21 mouse cellular contexts compared by ENCODE assay signal in the genomic region with DNA sequence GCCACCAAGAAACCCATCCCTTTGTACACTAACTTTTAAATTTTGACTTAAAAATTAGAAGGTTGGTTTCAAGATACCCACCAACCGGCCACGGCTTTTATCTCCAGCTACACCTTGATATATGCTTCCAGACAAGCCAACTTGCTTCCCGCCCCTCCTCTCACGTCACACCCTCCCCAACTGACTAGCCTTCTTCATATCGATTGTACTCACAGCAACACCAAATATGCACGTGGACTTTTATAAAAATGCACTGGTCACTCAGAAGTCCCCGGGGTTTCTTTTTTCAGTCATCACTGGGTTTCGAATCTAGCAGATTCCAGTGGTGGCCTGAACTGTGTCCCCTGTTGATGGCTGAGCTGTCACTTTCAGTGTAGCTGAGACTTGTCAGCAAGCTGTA. TPM values are rescaled to one million over a fixed set of nuclear protein-coding genes. Genes with fewer than 3 reads are reported as not detected.
DNase-seq lines count a peak whose midpoint lies in the region; ATAC-seq and TF ChIP-seq lines count a peak whose summit lies in the region.
"Had no signal": no experiment of that assay in that cellular context is flagged by ENCODE, and none has a peak within 500 bp of the region (broad histone marks: within the 10 kb centered on the region; RNA-seq: fewer than 3 reads in every experiment).

No protein-coding gene starts in this region.

- ATAC-seq in midbrain, embryonic 11.5 days (ENCODE audit: low FRiP score): no peak
- ATAC-seq in midbrain, embryonic 14.5 days (ENCODE audit: low FRiP score, low TSS enrichment): no peak
- peak; percentile 65 for ATAC-seq in liver, embryonic 15.5 days (ENCODE audit: insufficient read depth)
- no peak for ATAC-seq in kidney, embryonic 15.5 days (replicated peaks; ENCODE audit: low FRiP score)
- ATAC-seq: CD4-positive, CD25-positive, alpha-beta regulatory T cell, adult 4 months; inflammation-experienced regulatory T-cells, adult 6 months; midbrain, embryonic 15.5 days had no signal

- DNase-seq in midbrain, embryonic 11.5 days (ENCODE audit: low spot score, missing footprints): no peak
- no peak for DNase-seq in midbrain, embryonic 14.5 days
- peak; percentile 88 for DNase-seq in c-Kit-positive CD71-positive TER-119-positive erythroid progenitor cells, embryonic 14.5 days (ENCODE audit: low spot score)
- no peak for DNase-seq in layer of hippocampus, postnatal 14 days (ENCODE audit: low spot score in 2 of 2)
- DNase-seq in left cerebral cortex, adult 2 months (ENCODE audit: extremely low spot score in 1 of 2, low spot score in 2 of 2): no peak
- DNase-seq: adrenal gland, postnatal 36 days; cerebellum, adult 11-12 months; cerebellum, postnatal 36 days; heart, adult 2 months; lung, postnatal 36 days; right cerebral cortex, postnatal 14 days; thymus, adult 18-20 months had no signal

- intact Hi-C loops in left cerebral cortex, adult 2 months (cut with DNase I): loop anchor here (10.0 kb wide), 1 partner anchor 546 kb away; no protein-coding TSS in a partner anchor

- no peak overlapping the region for H3K9ac ChIP-seq in midbrain, embryonic 11.5 days (ENCODE audit: low read length)
- H3K9ac ChIP-seq in midbrain, embryonic 14.5 days (replicated peaks; ENCODE audit: low read length): no peak overlapping the region
- H3K9ac ChIP-seq in liver, embryonic 15.5 days: peak overlapping the region; percentile 88
- no peak overlapping the region for H3K9ac ChIP-seq in kidney, embryonic 15.5 days
- H3K9ac ChIP-seq: limb, embryonic 15.5 days; midbrain, embryonic 15.5 days had no signal

- H3K27me3 ChIP-seq in midbrain, embryonic 11.5 days (ENCODE audit: control insufficient read depth, insufficient read depth, low read length): no peaks in the 10 kb centered on the region
- H3K27me3 ChIP-seq in midbrain, embryonic 14.5 days (ENCODE audit: control insufficient read depth, insufficient read depth, low read length): no peaks in the 10 kb centered on the region
- H3K27me3 ChIP-seq in liver, embryonic 15.5 days: no peaks in the 10 kb centered on the region
- no peaks in the 10 kb centered on the region for H3K27me3 ChIP-seq in kidney, embryonic 15.5 days
- H3K27me3 ChIP-seq: limb, embryonic 15.5 days; midbrain, embryonic 15.5 days had no signal

- H3K4me1 ChIP-seq in midbrain, embryonic 11.5 days (ENCODE audit: control insufficient read depth, insufficient read depth, low read length): no peaks in the 10 kb centered on the region
- H3K4me1 ChIP-seq in midbrain, embryonic 14.5 days (ENCODE audit: control insufficient read depth, insufficient read depth, low read length): no peaks in the 10 kb centered on the region
- H3K4me1 ChIP-seq in liver, embryonic 15.5 days (replicated peaks): peaks cover 65% of the 10 kb centered on the region
- H3K4me1 ChIP-seq in kidney, embryonic 15.5 days: peaks cover 1% of the 10 kb centered on the region; the same call in 1 of the 2 replicates
- H3K4me1 ChIP-seq: limb, embryonic 15.5 days; midbrain, embryonic 15.5 days had no signal

- no peak overlapping the region for H3K27ac ChIP-seq in midbrain, embryonic 11.5 days (ENCODE audit: low read depth, low read length)
- H3K27ac ChIP-seq in midbrain, embryonic 14.5 days (replicated peaks; ENCODE audit: low read depth, low read length): no peak overlapping the region
- peak overlapping the region; percentile 98 for H3K27ac ChIP-seq in liver, embryonic 15.5 days (replicated peaks)
- no peak overlapping the region for H3K27ac ChIP-seq in left cerebral cortex, adult 2 months
- no peak overlapping the region for H3K27ac ChIP-seq in kidney, embryonic 15.5 days
- H3K27ac ChIP-seq: embryonic facial prominence, embryonic 10.5 days; heart, adult 2 months; layer of hippocampus, adult 2 months; limb, embryonic 15.5 days; midbrain, embryonic 15.5 days had no signal

- H3K4me2 ChIP-seq in midbrain, embryonic 11.5 days: peak overlapping the region; percentile 4; the same call in 1 of the 2 replicates
- H3K4me2 ChIP-seq in midbrain, embryonic 14.5 days (ENCODE audit: low read length): no peak overlapping the region
- peak overlapping the region; percentile 72 for H3K4me2 ChIP-seq in liver, embryonic 15.5 days
- H3K4me2 ChIP-seq in kidney, embryonic 15.5 days: no peak overlapping the region
- H3K4me2 ChIP-seq: limb, embryonic 15.5 days; midbrain, embryonic 15.5 days had no signal

- WGBS in midbrain, embryonic 11.5 days: 83% methylated on average over 8 of the region's 8 CpGs
- 86% methylated on average over 8 of the region's 8 CpGs for WGBS in midbrain, embryonic 14.5 days
- WGBS in liver, embryonic 15.5 days (ENCODE audit: insufficient replicate concordance): 23% methylated on average over 8 of the region's 8 CpGs
- 77% methylated on average over 8 of the region's 8 CpGs for WGBS in kidney, embryonic 15.5 days

- no peak overlapping the region for H3K4me3 ChIP-seq in midbrain, embryonic 11.5 days (ENCODE audit: low read depth, low read length)
- H3K4me3 ChIP-seq in midbrain, embryonic 14.5 days (replicated peaks; ENCODE audit: low read depth, low read length): no peak overlapping the region
- peak overlapping the region; percentile 76 for H3K4me3 ChIP-seq in liver, embryonic 15.5 days (replicated peaks)
- no peak overlapping the region for H3K4me3 ChIP-seq in left cerebral cortex, adult 2 months
- no peak overlapping the region for H3K4me3 ChIP-seq in kidney, embryonic 15.5 days (replicated peaks)
- H3K4me3 ChIP-seq: embryonic facial prominence, embryonic 10.5 days; heart, adult 2 months; layer of hippocampus, adult 2 months; limb, embryonic 15.5 days; midbrain, embryonic 15.5 days had no signal

- H3K9me3 ChIP-seq in midbrain, embryonic 11.5 days (ENCODE audit: control insufficient read depth, low read length): no peaks in the 10 kb centered on the region
- no peaks in the 10 kb centered on the region for H3K9me3 ChIP-seq in midbrain, embryonic 14.5 days (ENCODE audit: control insufficient read depth, low read length)
- no peaks in the 10 kb centered on the region for H3K9me3 ChIP-seq in liver, embryonic 15.5 days (replicated peaks)
- no peaks in the 10 kb centered on the region for H3K9me3 ChIP-seq in kidney, embryonic 15.5 days (replicated peaks)
- H3K9me3 ChIP-seq: embryonic facial prominence, embryonic 10.5 days; limb, embryonic 15.5 days; midbrain, embryonic 15.5 days had no signal

- TF ChIP-seq CTCF in left cerebral cortex, adult 2 months (IDR thresholded peaks at IDR 0.05): no peak

- no peaks in the 10 kb centered on the region for H3K36me3 ChIP-seq in midbrain, embryonic 11.5 days (ENCODE audit: control insufficient read depth, insufficient read depth, low read length)
- H3K36me3 ChIP-seq in midbrain, embryonic 14.5 days (ENCODE audit: control insufficient read depth, insufficient read depth, low read length): no peaks in the 10 kb centered on the region
- H3K36me3 ChIP-seq in liver, embryonic 15.5 days (replicated peaks): peaks cover 33% of the 10 kb centered on the region
- H3K36me3 ChIP-seq in kidney, embryonic 15.5 days: no peaks in the 10 kb centered on the region
- H3K36me3 ChIP-seq: embryonic facial prominence, embryonic 10.5 days; limb, embryonic 15.5 days; midbrain, embryonic 15.5 days had no signal

RNA-seq across cellular contexts. Expression of a gene that starts 0.8 kb away (rescaled TPM):
- 7.7 and 9.3 TPM in 2 replicates for polyA plus RNA-seq in midbrain, embryonic 11.5 days (2014; fragmentation: Nextera tagmentation; extraction: Ambion mirVana)
- polyA plus RNA-seq in midbrain, embryonic 14.5 days (2014; fragmentation: Nextera tagmentation; extraction: Ambion mirVana): 0.24 and 0.63 TPM in 2 replicates
- polyA plus RNA-seq in liver, embryonic 15.5 days (2015; fragmentation: Nextera tagmentation; extraction: Ambion mirVana): 386 and 428 TPM in 2 replicates
- total RNA-seq in layer of hippocampus, postnatal 14 days (2021): under 1 TPM; 0.28 to 0.31 TPM
- under 1 TPM; 0.40 to 0.54 TPM for total RNA-seq in left cerebral cortex, adult 2 months (2021)
- 2.9 and 6.3 TPM in 2 replicates for polyA plus RNA-seq in kidney, embryonic 15.5 days (2015; fragmentation: Nextera tagmentation; extraction: Ambion mirVana)
- polyA plus RNA-seq: CD4-positive, CD25-positive, alpha-beta regulatory T cell, adult 4 months had no signal

RNA-seq across cellular contexts. Expression of a gene that starts 4.5 kb away (rescaled TPM):
- polyA plus RNA-seq in midbrain, embryonic 11.5 days (2014; fragmentation: Nextera tagmentation; extraction: Ambion mirVana): 173 and 179 TPM in 2 replicates
- 253 and 300 TPM in 2 replicates for polyA plus RNA-seq in midbrain, embryonic 14.5 days (2014; fragmentation: Nextera tagmentation; extraction: Ambion mirVana)
- 82.6 and 91.9 TPM in 2 replicates for polyA plus RNA-seq in liver, embryonic 15.5 days (2015; fragmentation: Nextera tagmentation; extraction: Ambion mirVana)
- total RNA-seq in layer of hippocampus, postnatal 14 days (2021): 10 to 100 TPM; 21.1 to 25.3 TPM
- 10 to 100 TPM; 15.1 to 17.2 TPM for total RNA-seq in left cerebral cortex, adult 2 months (2021)
- 135 and 141 TPM in 2 replicates for polyA plus RNA-seq in kidney, embryonic 15.5 days (2015; fragmentation: Nextera tagmentation; extraction: Ambion mirVana)

RNA-seq across cellular contexts. Expression of a gene that starts 16.6 kb away (rescaled TPM):
- 7.7 and 9.0 TPM in 2 replicates for polyA plus RNA-seq in midbrain, embryonic 11.5 days (2014; fragmentation: Nextera tagmentation; extraction: Ambion mirVana)
- 4.8 and 7.1 TPM in 2 replicates for polyA plus RNA-seq in midbrain, embryonic 14.5 days (2014; fragmentation: Nextera tagmentation; extraction: Ambion mirVana)
- 2.2 and 2.5 TPM in 2 replicates for polyA plus RNA-seq in liver, embryonic 15.5 days (2015; fragmentation: Nextera tagmentation; extraction: Ambion mirVana)
- 10 to 100 TPM in 1 of 2 experiments, 1 to 10 TPM in 1; 7.3 to 11.0 TPM for total RNA-seq in layer of hippocampus, postnatal 14 days (2021)
- total RNA-seq in left cerebral cortex, adult 2 months (2021): 1 to 10 TPM; 7.5 to 7.8 TPM
- polyA plus RNA-seq in kidney, embryonic 15.5 days (2015; fragmentation: Nextera tagmentation; extraction: Ambion mirVana): 9.6 and 13.6 TPM in 2 replicates

RNA-seq across cellular contexts. Expression of a gene that starts 27.4 kb away (rescaled TPM):
- polyA plus RNA-seq in midbrain, embryonic 11.5 days (2014; fragmentation: Nextera tagmentation; extraction: Ambion mirVana): 0.31 TPM in 1 of 2 replicates, not detected in the other
- 0.29 and 0.54 TPM in 2 replicates for polyA plus RNA-seq in midbrain, embryonic 14.5 days (2014; fragmentation: Nextera tagmentation; extraction: Ambion mirVana)
- not detected in 2 replicates for polyA plus RNA-seq in liver, embryonic 15.5 days (2015; fragmentation: Nextera tagmentation; extraction: Ambion mirVana)
- under 1 TPM; 0.30 to 0.45 TPM for total RNA-seq in layer of hippocampus, postnatal 14 days (2021)
- under 1 TPM; 0.44 to 0.57 TPM for total RNA-seq in left cerebral cortex, adult 2 months (2021)
- polyA plus RNA-seq in kidney, embryonic 15.5 days (2015; fragmentation: Nextera tagmentation; extraction: Ambion mirVana): 0.19 TPM in 1 of 2 replicates, not detected in the other
- total RNA-seq: adrenal gland, postnatal 36 days; heart, adult 2 months had no signal
- polyA plus RNA-seq: CD4-positive, CD25-positive, alpha-beta regulatory T cell, adult 4 months; inflammation-experienced regulatory T-cells, adult 6 months; kidney, embryonic 14.5 days; limb, embryonic 15.5 days had no signal

RNA-seq across cellular contexts. Expression of a gene that starts 41.9 kb away (rescaled TPM):
- 32.2 and 35.2 TPM in 2 replicates for polyA plus RNA-seq in midbrain, embryonic 11.5 days (2014; fragmentation: Nextera tagmentation; extraction: Ambion mirVana)
- 21.1 and 26.0 TPM in 2 replicates for polyA plus RNA-seq in midbrain, embryonic 14.5 days (2014; fragmentation: Nextera tagmentation; extraction: Ambion mirVana)
- 11.4 and 11.5 TPM in 2 replicates for polyA plus RNA-seq in liver, embryonic 15.5 days (2015; fragmentation: Nextera tagmentation; extraction: Ambion mirVana)
- total RNA-seq in layer of hippocampus, postnatal 14 days (2021): 10 to 100 TPM; 32.4 to 33.2 TPM
- 10 to 100 TPM; 28.5 to 30.4 TPM for total RNA-seq in left cerebral cortex, adult 2 months (2021)
- polyA plus RNA-seq in kidney, embryonic 15.5 days (2015; fragmentation: Nextera tagmentation; extraction: Ambion mirVana): 35.4 and 35.6 TPM in 2 replicates

Comparison
In these comparisons a context has a peak if more than half of its experiments do, and no peak if none do; other contexts are left out.
1. H3K4me2 ChIP-seq: peak in midbrain, embryonic 11.5 days (single experiment) and liver, embryonic 15.5 days (single experiment); none in midbrain, embryonic 14.5 days (single experiment) and kidney, embryonic 15.5 days (single experiment).
2. RNA of a gene that starts 0.8 kb away (polyA plus RNA-seq): 386 to 428 TPM in liver, embryonic 15.5 days; 7.7 to 9.3 TPM in midbrain, embryonic 11.5 days, 2.9 to 6.3 TPM in kidney, embryonic 15.5 days and 0.24 to 0.63 TPM in midbrain, embryonic 14.5 days; every median in the first group is over 10 times any median in the second.